Mouse (Mus musculus): Measurements from ENCODE around the gene 1700029I15Rik. TPM values are rescaled to one million over a fixed set of nuclear protein-coding genes. Genes with fewer than 3 reads are reported as not detected.

Gene 1700029I15Rik
- polyA plus RNA-seq, 1 experiment = 2.0 TPM

GRCm38 (mm10) chr2:92401091-92401561 lies 18.8 kb downstream of the 1700029I15Rik start, which contains the start of gene Mapk8ip1:
Gene Mapk8ip1, minus strand, starts transcription at chr2:92401263.
- Histone ChIP-seq H3K36me3 (ENCODE audit: control insufficient read depth, insufficient read depth, low read length) (no peaks in the 10 kb centered on the region), H3K4me1 (ENCODE audit: control insufficient read depth, insufficient read depth, insufficient read length) (no peaks in the 10 kb centered on the region), H3K27me3 (ENCODE audit: control insufficient read depth, insufficient read depth, low read length) (peaks cover 9% of the 10 kb centered on the region), H3K27ac (ENCODE audit: insufficient read depth, low read length) (no peak within 1 kb of the TSS), H3K4me3 (ENCODE audit: extremely low read depth, insufficient read depth, insufficient read length) (no peak within 1 kb of the TSS; the same call in 1 of the 2 replicates)
- WGBS = 31% methylated on average over 33 of the region's 59 CpGs
- TF ChIP-seq CTCF (IDR thresholded peaks at IDR 0.05; ENCODE audit: extremely low read depth, insufficient read depth, insufficient read length, insufficient replicate concordance) (no peak), POLR2A (IDR thresholded peaks at IDR 0.05; ENCODE audit: low read depth, low read length) (no peak)
- DNase-seq (ENCODE audit: low read depth in 1 of 2, low spot score in 2 of 2) = no peak

- TF ChIP-seq POLR2A (IDR thresholded peaks at IDR 0.05; ENCODE audit: low read depth, low read length) = no peak
- no peak for TF ChIP-seq CTCF (IDR thresholded peaks at IDR 0.05; ENCODE audit: extremely low read depth, insufficient read depth, insufficient read length, insufficient replicate concordance)
- Histone ChIP-seq H3K27ac (ENCODE audit: insufficient read depth, low read length) (no peak overlapping the region), H3K4me3 (ENCODE audit: extremely low read depth, insufficient read depth, insufficient read length) (no peak overlapping the region), H3K36me3 (ENCODE audit: control insufficient read depth, insufficient read depth, low read length) (no peaks in the 10 kb centered on the region; the same call in 1 of the 2 replicates), H3K27me3 (ENCODE audit: control insufficient read depth, insufficient read depth, low read length) (peaks cover 9% of the 10 kb centered on the region), H3K4me1 (ENCODE audit: control insufficient read depth, insufficient read depth, insufficient read length) (no peaks in the 10 kb centered on the region)
- no peak for DNase-seq (ENCODE audit: low read depth in 1 of 2, low spot score in 2 of 2)
- 89% methylated on average over 4 of the region's 4 CpGs for WGBS
Observed at GRCm38 (mm10) chr2:92402591-92403326, 20.4 kb downstream of the 1700029I15Rik start.

DNA sequence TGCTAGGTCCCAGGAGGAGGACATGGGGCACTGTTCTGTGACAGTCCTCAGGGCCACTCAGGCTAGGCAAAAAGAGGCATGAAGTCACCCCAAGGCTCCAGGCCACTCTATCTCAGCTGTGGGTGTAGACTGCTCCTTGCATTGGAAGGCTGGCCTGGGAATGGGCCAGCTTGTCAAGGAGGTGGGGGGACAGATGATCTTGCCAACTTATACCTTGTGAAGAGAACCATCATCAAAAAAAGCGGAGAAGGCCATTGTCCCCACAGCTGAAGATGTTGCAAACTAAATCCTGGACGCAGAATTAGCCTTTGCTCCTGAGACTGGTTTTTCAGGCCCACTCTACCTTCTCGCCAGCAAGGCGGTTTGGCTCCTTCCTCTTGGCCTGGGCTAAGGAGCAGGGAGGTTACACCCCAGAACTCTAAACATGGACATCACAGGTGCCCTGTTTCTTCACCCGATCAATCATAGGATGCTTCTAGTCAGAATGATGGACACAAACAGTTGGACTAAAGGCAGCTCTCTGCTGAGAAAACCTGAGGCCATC lies 21.5 kb downstream of the 1700029I15Rik start:
- DNase-seq (ENCODE audit: low read depth in 1 of 2, low spot score in 2 of 2) = no peak
- no peak overlapping the region for H3K27ac ChIP-seq (ENCODE audit: insufficient read depth, low read length)
- no peaks in the 10 kb centered on the region for H3K4me1 ChIP-seq (ENCODE audit: control insufficient read depth, insufficient read depth, insufficient read length)
- no peak overlapping the region for H3K4me3 ChIP-seq (ENCODE audit: extremely low read depth, insufficient read depth, insufficient read length)
- H3K27me3 ChIP-seq (ENCODE audit: control insufficient read depth, insufficient read depth, low read length) = peaks cover 9% of the 10 kb centered on the region
- H3K36me3 ChIP-seq (ENCODE audit: control insufficient read depth, insufficient read depth, low read length) = peaks cover 6% of the 10 kb centered on the region
- TF ChIP-seq CTCF (IDR thresholded peaks at IDR 0.05; ENCODE audit: extremely low read depth, insufficient read depth, insufficient read length, insufficient replicate concordance) (no peak), POLR2A (IDR thresholded peaks at IDR 0.05; ENCODE audit: low read depth, low read length) (no peak)
- WGBS = 89% methylated on average over 5 of the region's 5 CpGs

GRCm38 (mm10) chr2:92404737-92405136 lies 22.4 kb downstream of the 1700029I15Rik start:
- Histone ChIP-seq H3K27ac (ENCODE audit: insufficient read depth, low read length) (no peak overlapping the region), H3K27me3 (ENCODE audit: control insufficient read depth, insufficient read depth, low read length) (peaks cover 9% of the 10 kb centered on the region), H3K4me1 (ENCODE audit: control insufficient read depth, insufficient read depth, insufficient read length) (no peaks in the 10 kb centered on the region), H3K36me3 (ENCODE audit: control insufficient read depth, insufficient read depth, low read length) (peaks cover 10% of the 10 kb centered on the region), H3K4me3 (ENCODE audit: extremely low read depth, insufficient read depth, insufficient read length) (no peak overlapping the region)
- no peak for TF ChIP-seq CTCF (IDR thresholded peaks at IDR 0.05; ENCODE audit: extremely low read depth, insufficient read depth, insufficient read length, insufficient replicate concordance)
- TF ChIP-seq POLR2A (IDR thresholded peaks at IDR 0.05; ENCODE audit: low read depth, low read length) = no peak
- 90% methylated on average over 6 of the region's 6 CpGs for WGBS
- DNase-seq (ENCODE audit: low read depth in 1 of 2, low spot score in 2 of 2) = no peak

- no peak for TF ChIP-seq CTCF (IDR thresholded peaks at IDR 0.05; ENCODE audit: extremely low read depth, insufficient read depth, insufficient read length, insufficient replicate concordance)
- Histone ChIP-seq H3K27ac (ENCODE audit: insufficient read depth, low read length) (no peak overlapping the region), H3K4me3 (ENCODE audit: extremely low read depth, insufficient read depth, insufficient read length) (no peak overlapping the region), H3K27me3 (ENCODE audit: control insufficient read depth, insufficient read depth, low read length) (peaks cover 8% of the 10 kb centered on the region), H3K36me3 (ENCODE audit: control insufficient read depth, insufficient read depth, low read length) (peaks cover 14% of the 10 kb centered on the region), H3K4me1 (ENCODE audit: control insufficient read depth, insufficient read depth, insufficient read length) (no peaks in the 10 kb centered on the region)
- WGBS = 90% methylated on average over 7 of the region's 7 CpGs
- DNase-seq (ENCODE audit: low read depth in 1 of 2, low spot score in 2 of 2) = no peak
Observed at GRCm38 (mm10) chr2:92405687-92406086, 23.3 kb downstream of the 1700029I15Rik start.

- Histone ChIP-seq H3K27me3 (ENCODE audit: control insufficient read depth, insufficient read depth, low read length) (no peaks in the 10 kb centered on the region), H3K4me3 (ENCODE audit: extremely low read depth, insufficient read depth, insufficient read length) (no peak overlapping the region), H3K4me1 (ENCODE audit: control insufficient read depth, insufficient read depth, insufficient read length) (no peaks in the 10 kb centered on the region), H3K27ac (ENCODE audit: insufficient read depth, low read length) (no peak overlapping the region), H3K36me3 (ENCODE audit: control insufficient read depth, insufficient read depth, low read length) (peaks cover 31% of the 10 kb centered on the region)
- TF ChIP-seq POLR2A (IDR thresholded peaks at IDR 0.05; ENCODE audit: low read depth, low read length) (no peak), CTCF (IDR thresholded peaks at IDR 0.05; ENCODE audit: extremely low read depth, insufficient read depth, insufficient read length, insufficient replicate concordance) (no peak)
- no peak for DNase-seq (ENCODE audit: low read depth in 1 of 2, low spot score in 2 of 2)
- 95% methylated on average over 18 of the region's 18 CpGs for WGBS
Observed at GRCm38 (mm10) chr2:92408309-92409045, 26.1 kb downstream of the 1700029I15Rik start.
